Mouse (Mus musculus) liver, adult 2 months (tissue): ENCODE results near the gene Il4i1. TPM values are rescaled to one million over a fixed set of nuclear protein-coding genes. Genes with fewer than 3 reads are reported as not detected.

ENCODE experiments used
- DNase-seq: peaks from one replicate; pipeline ENCODE4 v3.0.0-alpha.2; 2011; ENCODE audit warnings: low read depth, low spot score; ENCODE audit errors: extremely low read depth
- H3K27ac ChIP-seq: fragments of 200-500 bp; replicated peaks from 2 replicates; pipeline ENCODE4 v1.5.1; 2012; ENCODE audit warnings: low read depth, mild to moderate bottlenecking, control low read depth, inconsistent platforms, low read length; ENCODE audit not compliant: insufficient read depth
- H3K27me3 ChIP-seq: fragments of 200-500 bp; 2 replicates; pipeline ENCODE4 v1.6.1; 2012; ENCODE audit warnings: mild to moderate bottlenecking, moderate library complexity, low read length, inconsistent platforms; ENCODE audit not compliant: control insufficient read depth, insufficient read depth
- H3K36me3 ChIP-seq: fragments of 200-500 bp; 2 replicates; pipeline ENCODE4 v1.6.1; 2012; ENCODE audit warnings: low read length, inconsistent platforms; ENCODE audit not compliant: control insufficient read depth, insufficient read depth
- H3K4me1 ChIP-seq: fragments of 200-500 bp; 2 replicates; pipeline ENCODE4 v1.6.1; 2011; ENCODE audit warnings: low read length; ENCODE audit not compliant: control insufficient read depth, insufficient read depth
- H3K4me3 ChIP-seq: fragments of 200-500 bp; 2 replicates; pipeline ENCODE4 v1.5.1; 2011; ENCODE audit warnings: low read depth, mild to moderate bottlenecking, control low read depth, low read length, moderate library complexity; ENCODE audit not compliant: insufficient read depth
- H3K79me2 ChIP-seq: fragments of 200-500 bp; 2 replicates; pipeline ENCODE4 v1.6.1; 2012; ENCODE audit warnings: inconsistent platforms, mild to moderate bottlenecking, low read length, moderate library complexity; ENCODE audit not compliant: control insufficient read depth, insufficient read depth
- H3K9ac ChIP-seq: fragments of 200-500 bp; 2 replicates; pipeline ENCODE4 v1.6.1; 2012; ENCODE audit warnings: low read depth, mild to moderate bottlenecking, control low read depth, inconsistent platforms, low read length
- CTCF ChIP-seq: fragments of 200-500 bp; IDR thresholded peaks from 2 replicates; pipeline ENCODE4 v1.5.1; 2011; ENCODE audit warnings: low read depth, low read length, control low read depth
- POLR2A ChIP-seq: fragments of 200-500 bp; IDR thresholded peaks from 2 replicates; pipeline ENCODE4 v1.6.1; 2011; ENCODE audit warnings: low read length, control low read depth; ENCODE audit not compliant: insufficient read depth; ENCODE audit errors: extremely low read depth
- WGBS: fragments of 180-500 bp; shearing (Covaris S2); methylation state at CpG from one replicate; pipeline ENCODE4 v1.1.7; 2018; 5-methylcytosine and 5-hydroxymethylcytosine counted together
- polyA plus RNA-seq: library from polyadenylated mRNA; depleted of rRNA; stranded (reverse); fragments of >200 nt; gene quantifications from 2 replicates; pipeline ENCODE4 v1.2.3, GENCODE M21; 2012; rRNA removed
- total RNA-seq: library from RNA; depleted of rRNA; stranded (reverse); fragments of >200 nt; gene quantifications from 2 replicates; pipeline ENCODE4 v1.2.3, GENCODE M21; 2014; rRNA removed

Il4i1 gene
- total and polyA plus RNA-seq, 2 experiments: 0.65 to 1.7 TPM

DNA sequence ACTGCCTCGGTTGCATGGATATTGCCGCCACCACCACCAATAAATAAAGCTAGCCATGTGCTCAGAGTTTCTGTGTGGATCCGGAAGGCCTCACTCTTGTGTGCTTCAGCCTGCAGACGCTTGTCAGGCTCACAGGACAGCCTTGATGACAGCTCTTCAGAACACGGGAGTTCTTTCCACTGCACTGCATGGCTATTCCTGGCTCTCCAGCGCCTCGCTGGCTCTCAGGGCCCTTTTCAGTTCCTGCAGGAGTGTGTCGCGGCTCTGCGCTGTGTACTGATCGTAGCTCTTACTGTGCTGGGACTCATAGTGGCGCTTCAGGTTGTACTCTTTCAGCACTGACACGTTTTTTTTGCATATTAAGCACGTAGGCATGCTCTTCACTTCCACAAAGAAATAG lies 61.6 kb downstream of the Il4i1 start:
- no peak overlapping the region for H3K9ac ChIP-seq
- no peaks in the 10 kb centered on the region for H3K27me3 ChIP-seq
- no peaks in the 10 kb centered on the region for H3K79me2 ChIP-seq
- no peak for DNase-seq
- H3K4me1 ChIP-seq: peaks cover under 1% of the 10 kb centered on the region; the same call in 1 of the 2 replicates
- TF ChIP-seq CTCF: no peak
- TF ChIP-seq POLR2A: no peak
- H3K36me3 ChIP-seq: peaks cover 6% of the 10 kb centered on the region
- H3K27ac ChIP-seq: no peak overlapping the region
- H3K4me3 ChIP-seq: no peak overlapping the region
- 90% methylated on average over 14 of the region's 14 CpGs for WGBS

DNA sequence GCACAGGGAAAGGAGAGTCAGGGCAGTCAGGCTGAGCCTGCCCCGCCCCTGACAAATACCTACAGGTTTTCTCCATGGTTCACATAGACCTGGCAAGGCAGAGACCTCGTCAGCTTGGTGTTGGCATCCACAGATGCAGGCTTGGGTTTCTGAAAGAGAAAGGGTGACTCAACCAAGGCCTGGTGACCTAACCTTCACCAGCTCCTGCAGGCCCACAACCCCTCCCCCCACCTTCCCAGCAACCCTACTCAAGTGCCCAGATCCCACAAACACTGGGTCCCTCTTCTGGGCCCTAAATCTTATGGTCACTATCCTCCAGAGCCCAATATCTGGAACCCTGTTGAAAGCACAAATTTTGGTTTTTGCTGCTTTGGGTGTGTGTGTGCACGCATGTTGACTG lies 66.8 kb downstream of the Il4i1 start:
- 94% methylated on average over 3 of the region's 3 CpGs for WGBS
- Histone ChIP-seq H3K27me3 (no peaks in the 10 kb centered on the region), H3K9ac (no peak overlapping the region), H3K79me2 (no peaks in the 10 kb centered on the region), H3K36me3 (peaks cover 5% of the 10 kb centered on the region), H3K4me1 (no peaks in the 10 kb centered on the region), H3K27ac (no peak overlapping the region), H3K4me3 (no peak overlapping the region)
- TF ChIP-seq POLR2A (no peak), CTCF (no peak)
- DNase-seq: no peak

DNA sequence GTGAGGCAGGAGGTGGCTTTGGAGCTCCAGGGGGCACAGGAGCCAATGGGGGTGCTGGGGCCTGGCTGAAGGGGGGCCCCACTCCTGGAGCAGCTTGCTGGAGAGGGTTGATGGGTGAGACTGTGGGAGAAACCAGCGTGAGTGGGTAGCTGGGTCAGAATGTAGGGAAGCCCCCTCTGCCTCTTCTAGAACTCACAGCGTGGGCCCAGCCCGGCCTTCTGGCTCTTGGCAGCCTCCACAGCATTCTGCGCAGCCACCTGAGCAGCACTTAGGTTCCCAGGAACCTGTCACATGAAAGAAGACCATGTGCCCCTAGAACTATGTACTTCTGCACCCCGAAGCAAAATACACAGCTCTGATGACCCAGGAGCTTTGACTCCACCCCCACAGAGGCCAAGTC lies 68.5 kb downstream of the Il4i1 start:
- peaks cover 5% of the 10 kb centered on the region for H3K36me3 ChIP-seq
- H3K4me1 ChIP-seq: no peaks in the 10 kb centered on the region
- TF ChIP-seq CTCF (no peak), POLR2A (no peak)
- no peaks in the 10 kb centered on the region for H3K79me2 ChIP-seq
- no peaks in the 10 kb centered on the region for H3K27me3 ChIP-seq
- no peak overlapping the region for H3K4me3 ChIP-seq
- no peak overlapping the region for H3K27ac ChIP-seq
- no peak overlapping the region for H3K9ac ChIP-seq
- 96% methylated on average over 5 of the region's 5 CpGs for WGBS
- DNase-seq: no peak

DNA sequence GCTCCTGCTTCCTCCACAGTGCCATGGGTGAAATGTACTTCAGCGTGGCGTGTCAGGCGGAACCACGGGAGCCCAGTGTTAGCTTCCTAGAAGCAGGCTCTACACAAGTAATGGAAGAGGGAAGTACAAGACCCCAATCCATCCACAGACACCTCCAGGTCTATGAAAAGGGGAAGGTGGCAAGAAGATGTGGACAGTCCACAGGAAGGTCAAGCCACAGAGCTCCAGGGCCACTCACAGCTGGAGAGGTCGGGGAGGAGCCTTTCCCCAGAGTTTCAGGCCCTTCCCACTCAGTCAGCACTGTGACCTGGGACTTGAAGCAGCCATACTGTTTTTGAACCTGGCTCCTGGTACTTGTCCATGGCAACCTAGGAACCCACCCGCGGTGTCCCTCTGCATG lies 70.8 kb downstream of the Il4i1 start:
- WGBS: 93% methylated on average over 7 of the region's 7 CpGs
- Histone ChIP-seq H3K9ac (no peak overlapping the region), H3K79me2 (peaks cover 16% of the 10 kb centered on the region), H3K27me3 (no peaks in the 10 kb centered on the region), H3K4me3 (no peak overlapping the region), H3K27ac (no peak overlapping the region), H3K36me3 (peaks cover 3% of the 10 kb centered on the region), H3K4me1 (peaks cover 7% of the 10 kb centered on the region)
- TF ChIP-seq POLR2A (no peak), CTCF (no peak)
- no peak for DNase-seq

DNA sequence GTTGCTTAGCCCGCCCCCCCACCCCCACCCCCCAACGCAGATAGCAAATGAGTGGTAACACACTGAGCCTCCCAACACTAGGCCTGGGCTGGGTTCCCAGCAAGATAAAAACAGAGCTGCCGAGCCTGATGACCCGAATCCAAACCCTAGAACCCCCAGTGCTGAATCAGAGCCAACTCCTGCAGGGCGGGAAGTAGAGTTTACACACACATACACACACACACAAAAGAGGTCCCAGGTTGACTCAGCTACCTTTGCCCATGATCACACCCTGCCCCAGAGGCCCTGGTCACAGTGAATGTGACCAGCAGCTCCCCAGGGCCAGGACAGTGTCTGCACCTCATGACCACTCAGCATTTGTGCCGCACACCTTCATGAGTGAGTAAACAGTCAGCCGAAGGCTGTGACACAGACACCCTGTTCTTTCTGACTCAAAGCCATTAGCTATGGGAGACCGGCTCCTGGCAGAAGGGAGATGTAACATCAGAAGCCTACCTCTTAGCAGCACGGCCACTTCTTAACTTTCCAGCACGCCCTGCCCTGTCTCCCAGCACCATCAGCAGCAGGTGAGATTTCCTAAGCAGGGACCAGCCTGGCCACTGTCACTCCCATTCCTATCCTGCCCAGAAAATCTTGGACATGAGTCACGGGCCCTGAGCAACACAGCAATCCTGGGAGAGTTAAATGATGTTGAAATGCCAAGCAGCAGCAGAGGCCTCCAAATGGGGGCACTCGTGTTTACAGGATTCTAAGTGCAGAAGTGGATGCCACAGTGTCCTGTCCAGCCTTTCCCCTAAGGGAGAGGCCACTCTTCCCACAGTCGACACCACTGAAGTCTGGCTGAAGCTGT lies 72.3 kb downstream of the Il4i1 start:
- H3K27ac ChIP-seq: no peak overlapping the region
- no peak overlapping the region for H3K4me3 ChIP-seq
- H3K36me3 ChIP-seq: no peaks in the 10 kb centered on the region; the same call in 1 of the 2 replicates
- no peaks in the 10 kb centered on the region for H3K27me3 ChIP-seq
- H3K4me1 ChIP-seq: peaks cover 7% of the 10 kb centered on the region
- no peak for DNase-seq
- 62% methylated on average over 13 of the region's 13 CpGs for WGBS
- TF ChIP-seq POLR2A (no peak), CTCF (no peak)
- peaks cover 18% of the 10 kb centered on the region for H3K79me2 ChIP-seq
- H3K9ac ChIP-seq: no peak overlapping the region

DNA sequence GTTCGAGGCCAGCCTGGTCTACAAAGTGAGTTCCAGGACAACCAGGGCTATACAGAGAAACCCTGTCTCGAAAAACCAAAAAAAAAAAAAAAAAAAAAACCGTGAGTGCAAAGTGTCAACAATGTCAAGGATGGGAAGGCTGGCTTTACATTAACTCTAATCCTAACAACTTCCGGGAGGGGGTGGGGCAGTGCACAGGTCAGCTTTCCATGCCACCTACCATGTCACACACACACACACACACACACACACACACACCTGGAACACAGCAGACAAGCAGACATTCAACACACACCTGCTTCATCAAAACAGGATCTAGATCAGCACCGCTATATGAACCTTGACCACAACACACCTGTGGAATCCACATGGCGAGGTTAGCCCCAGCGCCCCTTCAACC lies 74.0 kb downstream of the Il4i1 start:
- TF ChIP-seq CTCF (no peak), POLR2A (no peak)
- no peak overlapping the region for H3K27ac ChIP-seq
- H3K9ac ChIP-seq: no peak overlapping the region
- H3K4me1 ChIP-seq: peaks cover 7% of the 10 kb centered on the region
- DNase-seq: no peak
- H3K79me2 ChIP-seq: peaks cover 18% of the 10 kb centered on the region
- no peaks in the 10 kb centered on the region for H3K27me3 ChIP-seq
- no peak overlapping the region for H3K4me3 ChIP-seq
- 76% methylated on average over 7 of the region's 7 CpGs for WGBS
- H3K36me3 ChIP-seq: no peaks in the 10 kb centered on the region; the same call in 1 of the 2 replicates

Other genes starting within 250 kb of the Il4i1 start
- gene Napsa, start 244.0 kb upstream of the Il4i1 start, total RNA-seq: 0.65 and 1.6 TPM in 2 replicates
- 1.1 and 1.7 TPM in 2 replicates for gene Napsa, start 244.0 kb upstream of the Il4i1 start, polyA plus RNA-seq
- 0.37 and 1.2 TPM in 2 replicates for gene Kcnc3, start 225.7 kb upstream of the Il4i1 start, total RNA-seq
- 4.6 and 5.3 TPM in 2 replicates for gene Kcnc3, start 225.7 kb upstream of the Il4i1 start, polyA plus RNA-seq
- 7.0 and 8.0 TPM in 2 replicates for gene Myh14, start 145.5 kb upstream of the Il4i1 start, total RNA-seq
- 5.6 and 6.0 TPM in 2 replicates for gene Myh14, start 145.5 kb upstream of the Il4i1 start, polyA plus RNA-seq
- not detected in 2 replicates for gene Izumo2, start 107.6 kb upstream of the Il4i1 start, total RNA-seq
- gene Izumo2, start 107.6 kb upstream of the Il4i1 start, polyA plus RNA-seq: not detected in 2 replicates
- 8.6 and 12.7 TPM in 2 replicates for gene Vrk3, start 68.0 kb upstream of the Il4i1 start, total RNA-seq
- gene Vrk3, start 68.0 kb upstream of the Il4i1 start, polyA plus RNA-seq: 31.4 and 34.3 TPM in 2 replicates
- gene Zfp473, start 65.3 kb upstream of the Il4i1 start, total RNA-seq: 0.07 and 0.28 TPM in 2 replicates
- 0.04 TPM in 1 of 2 replicates, not detected in the other for gene Zfp473, start 65.3 kb upstream of the Il4i1 start, polyA plus RNA-seq
- 4.0 and 5.4 TPM in 2 replicates for gene Nup62, start 299 bp upstream of the Il4i1 start, total RNA-seq
- gene Nup62, start 299 bp upstream of the Il4i1 start, polyA plus RNA-seq: 20.4 and 20.6 TPM in 2 replicates
- gene Atf5, start 271 bp downstream of the Il4i1 start, total RNA-seq: 22.9 and 43.9 TPM in 2 replicates
- gene Atf5, start 271 bp downstream of the Il4i1 start, polyA plus RNA-seq: 727 and 964 TPM in 2 replicates
- gene Akt1s1, start 32.6 kb downstream of the Il4i1 start, total RNA-seq: 23.9 and 35.4 TPM in 2 replicates
- 93.9 and 106 TPM in 2 replicates for gene Akt1s1, start 32.6 kb downstream of the Il4i1 start, polyA plus RNA-seq
- 20.2 and 31.5 TPM in 2 replicates for gene Tbc1d17, start 32.7 kb downstream of the Il4i1 start, total RNA-seq
- 81.1 and 91.6 TPM in 2 replicates for gene Tbc1d17, start 32.7 kb downstream of the Il4i1 start, polyA plus RNA-seq
- 20.8 and 24.0 TPM in 2 replicates for gene Pnkp, start 40.8 kb downstream of the Il4i1 start, total RNA-seq
- gene Pnkp, start 40.8 kb downstream of the Il4i1 start, polyA plus RNA-seq: 42.5 and 45.7 TPM in 2 replicates
- gene Ptov1, start 53.4 kb downstream of the Il4i1 start, total RNA-seq: 17.0 and 32.8 TPM in 2 replicates
- 76.1 and 91.6 TPM in 2 replicates for gene Ptov1, start 53.4 kb downstream of the Il4i1 start, polyA plus RNA-seq
- gene Med25, start 76.3 kb downstream of the Il4i1 start, total RNA-seq: 11.6 and 16.6 TPM in 2 replicates
- 114 TPM in 2 replicates for gene Med25, start 76.3 kb downstream of the Il4i1 start, polyA plus RNA-seq
- gene Fuz, start 79.7 kb downstream of the Il4i1 start, total RNA-seq: 5.7 and 6.8 TPM in 2 replicates
- gene Fuz, start 79.7 kb downstream of the Il4i1 start, polyA plus RNA-seq: 16.6 and 25.1 TPM in 2 replicates
- 14.5 and 18.3 TPM in 2 replicates for gene Ap2a1, start 113.1 kb downstream of the Il4i1 start, total RNA-seq
- gene Ap2a1, start 113.1 kb downstream of the Il4i1 start, polyA plus RNA-seq: 32.8 and 38.2 TPM in 2 replicates
- not detected in 2 replicates for gene Tsks, start 126.8 kb downstream of the Il4i1 start, total RNA-seq
- 0.20 and 0.51 TPM in 2 replicates for gene Tsks, start 126.8 kb downstream of the Il4i1 start, polyA plus RNA-seq
- 0.09 and 0.34 TPM in 2 replicates for gene Cpt1c, start 158.5 kb downstream of the Il4i1 start, total RNA-seq
- 0.71 and 0.91 TPM in 2 replicates for gene Cpt1c, start 158.5 kb downstream of the Il4i1 start, polyA plus RNA-seq
- 15.9 and 23.0 TPM in 2 replicates for gene Prmt1, start 170.2 kb downstream of the Il4i1 start, total RNA-seq
- 26.0 and 36.1 TPM in 2 replicates for gene Prmt1, start 170.2 kb downstream of the Il4i1 start, polyA plus RNA-seq
- 58.5 and 59.0 TPM in 2 replicates for gene Irf3, start 181.3 kb downstream of the Il4i1 start, total RNA-seq
- gene Irf3, start 181.3 kb downstream of the Il4i1 start, polyA plus RNA-seq: 82.0 and 101 TPM in 2 replicates
- gene Bcl2l12, start 182.3 kb downstream of the Il4i1 start, total RNA-seq: 4.2 and 5.6 TPM in 2 replicates
- 13.3 and 14.5 TPM in 2 replicates for gene Bcl2l12, start 182.3 kb downstream of the Il4i1 start, polyA plus RNA-seq
- 4.4 and 9.7 TPM in 2 replicates for gene Scaf1, start 200.0 kb downstream of the Il4i1 start, total RNA-seq
- gene Scaf1, start 200.0 kb downstream of the Il4i1 start, polyA plus RNA-seq: 25.7 and 31.8 TPM in 2 replicates
- gene Rras, start 201.6 kb downstream of the Il4i1 start, total RNA-seq: 8.9 and 13.9 TPM in 2 replicates
- 53.4 and 54.9 TPM in 2 replicates for gene Rras, start 201.6 kb downstream of the Il4i1 start, polyA plus RNA-seq
- 1.2 and 1.7 TPM in 2 replicates for gene Prr12, start 236.5 kb downstream of the Il4i1 start, total RNA-seq
- gene Prr12, start 236.5 kb downstream of the Il4i1 start, polyA plus RNA-seq: 2.7 and 3.7 TPM in 2 replicates
- 20.1 and 22.8 TPM in 2 replicates for gene Nosip, start 246.0 kb downstream of the Il4i1 start, total RNA-seq
- gene Nosip, start 246.0 kb downstream of the Il4i1 start, polyA plus RNA-seq: 31.4 and 35.8 TPM in 2 replicates
- 26.1 and 32.8 TPM in 2 replicates for gene Prrg2, start 246.3 kb downstream of the Il4i1 start, total RNA-seq
- 74.1 and 83.8 TPM in 2 replicates for gene Prrg2, start 246.3 kb downstream of the Il4i1 start, polyA plus RNA-seq